Mouse (Mus musculus) testis, adult 2 months (tissue): ENCODE data around the gene Slc38a11.

Source experiments
- CTCF ChIP-seq: fragments of 200-500 bp; IDR thresholded peaks from 2 replicates; pipeline ENCODE4 v1.5.1; 2012; ENCODE audit warnings: low read depth, mild to moderate bottlenecking, inconsistent platforms, low read length, moderate library complexity; ENCODE audit not compliant: control insufficient read depth, insufficient read depth, insufficient replicate concordance
- POLR2A ChIP-seq: fragments of 200-500 bp; IDR thresholded peaks from 2 replicates; pipeline ENCODE4 v1.6.1; 2012; ENCODE audit warnings: low read depth, mild to moderate bottlenecking, inconsistent platforms, low read length, moderate library complexity; ENCODE audit not compliant: control insufficient read depth

GRCm38 (mm10) chr2:65407110-65407509, 43.3 kb upstream of the Slc38a11 start:
- TF ChIP-seq CTCF = no peak
- TF ChIP-seq POLR2A = no peak
